Mouse (Mus musculus) ovary, adult 18-20 months (tissue): ENCODE results near the gene Cog7.

Experiments used
- DNase-seq: peaks from one replicate; pipeline ENCODE4 v3.0.0; 2022; ENCODE audit warnings: low spot score, mixed read lengths

The Cog7 gene

GRCm38 (mm10) chr7:121981307-121981871, at the start of gene Cog7:
TSS of gene Cog7 (minus strand) at chr7:121981711.
- DNase-seq = peak; percentile 78

GRCm38 (mm10) chr7:122022131-122022530, 40.6 kb upstream of the Cog7 start:
- no peak for DNase-seq

GRCm38 (mm10) chr7:122020667-122021354, 39.3 kb upstream of the Cog7 start, which contains the start of gene Gga2:
TSS of gene Gga2 (minus strand) at chr7:122021222.
- DNase-seq = peak; percentile 80

- no peak for DNase-seq
Measured at GRCm38 (mm10) chr7:122020273-122020666, 38.8 kb upstream of the Cog7 start.

GRCm38 (mm10) chr7:122018978-122019377, 37.5 kb upstream of the Cog7 start:
- DNase-seq = no peak

GRCm38 (mm10) chr7:122018247-122018646, 36.7 kb upstream of the Cog7 start:
- no peak for DNase-seq

- DNase-seq = peak; percentile 11
Measured at GRCm38 (mm10) chr7:122015734-122016133, 34.2 kb upstream of the Cog7 start.

GRCm38 (mm10) chr7:122015105-122015504, 33.6 kb upstream of the Cog7 start:
- peak; percentile 37 for DNase-seq

GRCm38 (mm10) chr7:122012949-122013348, 31.4 kb upstream of the Cog7 start:
- no peak for DNase-seq

- DNase-seq = no peak
Measured at GRCm38 (mm10) chr7:122012370-122012769, 30.9 kb upstream of the Cog7 start.

- DNase-seq = no peak
Measured at GRCm38 (mm10) chr7:122000396-122000795, 18.9 kb upstream of the Cog7 start.

- no peak for DNase-seq
Measured at GRCm38 (mm10) chr7:121995961-121996360, 14.4 kb upstream of the Cog7 start.

GRCm38 (mm10) chr7:121975031-121975430, 6.5 kb downstream of the Cog7 start:
- peak; percentile 9 for DNase-seq

- no peak for DNase-seq
Measured at GRCm38 (mm10) chr7:121971698-121972097, 9.8 kb downstream of the Cog7 start.

GRCm38 (mm10) chr7:121970250-121970649, 11.3 kb downstream of the Cog7 start:
- no peak for DNase-seq

- no peak for DNase-seq
Measured at GRCm38 (mm10) chr7:121968816-121969215, 12.7 kb downstream of the Cog7 start.

GRCm38 (mm10) chr7:121968242-121968641, 13.3 kb downstream of the Cog7 start:
- DNase-seq = no peak

- DNase-seq = no peak
Measured at GRCm38 (mm10) chr7:121966169-121966568, 15.3 kb downstream of the Cog7 start.

- DNase-seq = no peak
Measured at GRCm38 (mm10) chr7:121963883-121964398, 17.6 kb downstream of the Cog7 start.

- DNase-seq = no peak
Measured at GRCm38 (mm10) chr7:121962571-121962959, 18.9 kb downstream of the Cog7 start.

- DNase-seq = no peak
Measured at GRCm38 (mm10) chr7:121961913-121962570, 19.5 kb downstream of the Cog7 start.

- DNase-seq = no peak
Measured at GRCm38 (mm10) chr7:121955802-121956201, 25.7 kb downstream of the Cog7 start.
